Mouse (Mus musculus) frontal cortex, adult 2 months (tissue): Measurements from ENCODE around the gene Siah3. TPM values are rescaled to one million over a fixed set of nuclear protein-coding genes. Genes with fewer than 3 reads are reported as not detected.
"Not testable (repeated sequence)": the region's sequence is repeated elsewhere in the genome, so short reads cannot be mapped to it uniquely, and the experiment has no call there.

Experiments
- DNase-seq, 2 experiments: peaks; one replicate each; pipeline ENCODE4 v3.0.0; 2022; ENCODE audit warnings: low spot score in 1 of 2; ENCODE audit errors: extremely low spot score in 1 of 2
- polyA plus RNA-seq: library from polyadenylated mRNA; depleted of rRNA; stranded (reverse); fragments of >200 nt; gene quantifications from 2 replicates; pipeline ENCODE4 v1.2.3, GENCODE M21; 2012; rRNA removed

The Siah3 gene
- polyA plus RNA-seq: 4.5 and 4.9 TPM in 2 replicates

- DNase-seq: peak; percentile 62 to 77
Measured at GRCm38 (mm10) chr14:75455743-75456421, at the start of gene Siah3. Gene Siah3, plus strand, starts transcription at chr14:75455982.

GRCm38 (mm10) chr14:75409772-75410171 lies 46.0 kb upstream of the Siah3 start:
- peak in 1 of 2 experiments; percentile 29 for DNase-seq

GRCm38 (mm10) chr14:75410392-75410791 lies 45.4 kb upstream of the Siah3 start:
- DNase-seq: no peak

- no peak for DNase-seq
Measured at GRCm38 (mm10) chr14:75418721-75419120, 37.1 kb upstream of the Siah3 start.

GRCm38 (mm10) chr14:75419876-75420275 lies 35.9 kb upstream of the Siah3 start:
- no peak for DNase-seq

- no peak for DNase-seq
Measured at GRCm38 (mm10) chr14:75420811-75421210, 35.0 kb upstream of the Siah3 start.

- no peak for DNase-seq
Measured at GRCm38 (mm10) chr14:75431173-75431786, 24.5 kb upstream of the Siah3 start.

- no peak for DNase-seq
Measured at GRCm38 (mm10) chr14:75432850-75433249, 22.9 kb upstream of the Siah3 start.

- DNase-seq: no peak
Measured at GRCm38 (mm10) chr14:75434576-75434975, 21.2 kb upstream of the Siah3 start.

- DNase-seq: peak; percentile 59 to 82
Measured at GRCm38 (mm10) chr14:75444486-75445105, 11.2 kb upstream of the Siah3 start.

- DNase-seq: peak; percentile 65 to 88
Measured at GRCm38 (mm10) chr14:75445281-75445947, 10.4 kb upstream of the Siah3 start.

- no peak for DNase-seq
Measured at GRCm38 (mm10) chr14:75445948-75446281, 9.9 kb upstream of the Siah3 start.

- not testable (repeated sequence) for DNase-seq
Measured at GRCm38 (mm10) chr14:75446314-75446713, 9.5 kb upstream of the Siah3 start.

GRCm38 (mm10) chr14:75453906-75454305 lies 1.9 kb upstream of the Siah3 start:
- DNase-seq: no peak

GRCm38 (mm10) chr14:75454716-75455115 lies 1.1 kb upstream of the Siah3 start:
- DNase-seq: no peak

- no peak for DNase-seq
Measured at GRCm38 (mm10) chr14:75455361-75455742, 430 bp upstream of the Siah3 start.

GRCm38 (mm10) chr14:75456489-75457220 lies 873 bp downstream of the Siah3 start:
- DNase-seq: peak in 1 of 2 experiments; percentile 71

- DNase-seq: no peak
Measured at GRCm38 (mm10) chr14:75457221-75457600, 1.4 kb downstream of the Siah3 start.

- no peak for DNase-seq
Measured at GRCm38 (mm10) chr14:75459431-75459830, 3.6 kb downstream of the Siah3 start.

- DNase-seq: peak in 1 of 2 experiments; percentile 75
Measured at GRCm38 (mm10) chr14:75459991-75460390, 4.2 kb downstream of the Siah3 start.

- no peak for DNase-seq
Measured at GRCm38 (mm10) chr14:75460436-75460835, 4.7 kb downstream of the Siah3 start.
